Mouse (Mus musculus): ENCODE results near the gene Cops3. TPM values are rescaled to one million over a fixed set of nuclear protein-coding genes. Genes with fewer than 3 reads are reported as not detected.
A peak's percentile ranks its signal among the peaks of the same experiment; 100 is the strongest.
"Not testable (repeated sequence)": the region's sequence is repeated elsewhere in the genome, so short reads cannot be mapped to it uniquely, and the experiment has no call there.

Gene Cops3
- polyA plus RNA-seq, 1 experiment from 2014 or later: 168 TPM

DNA sequence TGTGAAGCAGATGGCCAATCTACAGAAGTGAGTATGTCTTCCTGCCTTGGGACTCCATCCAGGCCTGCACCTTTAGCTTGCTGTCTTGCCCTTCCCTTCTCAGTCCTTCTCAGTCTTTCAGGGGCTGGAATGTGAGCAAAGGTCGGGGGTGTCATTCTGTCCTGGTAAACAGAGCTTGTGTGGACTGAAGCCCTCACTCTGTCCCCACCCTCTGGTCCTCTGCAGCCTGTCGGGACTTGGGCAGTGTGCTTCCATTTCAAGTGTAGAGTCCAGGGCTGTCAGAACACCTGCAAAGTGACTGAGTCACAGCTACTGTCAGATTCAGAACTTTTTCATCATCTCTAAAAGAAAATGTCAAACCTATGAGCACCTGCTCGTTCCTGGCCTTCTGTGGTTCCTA is 13.2 kb upstream of the Cops3 start:
- no peak for ATAC-seq (replicated peaks; ENCODE audit: insufficient number of reproducible peaks, low FRiP score, low TSS enrichment)
- H3K9ac ChIP-seq (ENCODE audit: low read depth, low read length): no peak overlapping the region
- no peaks in the 10 kb centered on the region for H3K36me3 ChIP-seq (ENCODE audit: control insufficient read depth, insufficient read depth, low read length)
- H3K4me2 ChIP-seq: no peak overlapping the region
- H3K27ac ChIP-seq (ENCODE audit: low read depth, low read length): no peak overlapping the region
- H3K4me3 ChIP-seq (ENCODE audit: low read depth, low read length): no peak overlapping the region
- H3K4me1 ChIP-seq (ENCODE audit: control insufficient read depth, insufficient read depth, low read length): peaks cover 6% of the 10 kb centered on the region; the same call in 1 of the 2 replicates
- WGBS (ENCODE audit: insufficient replicate concordance): 62% methylated on average over 3 of the region's 3 CpGs
- H3K9me3 ChIP-seq (replicated peaks; ENCODE audit: control insufficient read depth, low read length): no peaks in the 10 kb centered on the region
- H3K27me3 ChIP-seq (ENCODE audit: control insufficient read depth, insufficient read depth, low read length): no peaks in the 10 kb centered on the region

DNA sequence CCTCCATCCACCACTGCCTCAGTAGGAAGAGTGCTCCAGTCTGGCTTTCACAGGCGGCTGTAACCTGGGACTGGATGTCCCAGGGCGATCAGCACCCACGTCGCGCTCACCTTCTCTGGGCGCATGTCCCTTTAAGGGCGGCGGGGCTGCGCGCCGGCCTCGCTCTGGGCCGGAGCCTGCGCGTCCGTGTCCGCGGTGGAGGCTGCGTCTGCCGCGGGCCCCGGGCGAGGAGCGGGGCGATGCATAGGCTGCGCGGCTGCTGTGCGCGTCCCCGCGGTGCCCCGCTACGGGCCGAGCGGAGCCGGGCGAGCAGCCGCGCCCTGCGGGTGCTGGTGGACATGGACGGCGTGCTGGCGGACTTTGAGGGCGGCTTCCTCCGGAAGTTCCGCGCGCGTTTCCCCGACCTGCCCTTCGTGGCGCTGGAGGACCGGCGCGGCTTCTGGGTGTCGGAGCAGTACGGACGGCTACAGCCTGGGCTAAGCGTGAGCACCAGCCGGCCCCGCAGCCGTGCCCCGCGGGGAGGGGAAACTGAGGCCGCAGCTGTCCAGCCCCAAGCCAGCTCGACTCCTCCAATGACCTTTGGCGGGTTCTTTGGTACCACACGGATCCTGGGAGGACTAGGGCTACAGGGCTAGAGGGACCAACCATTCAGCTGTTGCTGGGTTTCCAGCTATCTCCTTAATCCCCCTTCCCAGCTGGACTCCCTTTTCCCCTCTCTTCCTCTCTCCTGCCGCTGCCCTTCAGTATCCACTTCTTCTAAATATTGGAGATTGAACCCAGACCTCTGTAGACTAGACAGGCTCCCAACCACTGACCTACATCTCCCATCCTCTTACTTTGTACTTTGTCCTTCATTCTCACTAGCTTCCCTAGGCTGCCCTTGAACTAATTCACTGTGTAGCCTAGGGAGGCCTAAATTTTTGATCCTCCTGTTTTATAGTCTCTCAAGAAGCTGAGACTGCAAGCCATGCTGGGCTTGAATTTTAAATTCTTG is 8.6 kb upstream of the Cops3 start:
- Histone ChIP-seq H3K4me1 (ENCODE audit: control insufficient read depth, insufficient read depth, low read length) (peaks cover 6% of the 10 kb centered on the region; the same call in 1 of the 2 replicates), H3K9ac (ENCODE audit: low read depth, low read length) (peak overlapping the region; percentile 93), H3K4me2 (peak overlapping the region; percentile 82), H3K36me3 (ENCODE audit: control insufficient read depth, insufficient read depth, low read length) (no peaks in the 10 kb centered on the region), H3K4me3 (ENCODE audit: low read depth, low read length) (peak overlapping the region; percentile 83), H3K27ac (ENCODE audit: low read depth, low read length) (peak overlapping the region; percentile 91), H3K9me3 (replicated peaks; ENCODE audit: control insufficient read depth, low read length) (no peaks in the 10 kb centered on the region), H3K27me3 (ENCODE audit: control insufficient read depth, insufficient read depth, low read length) (no peaks in the 10 kb centered on the region)
- ATAC-seq (replicated peaks; ENCODE audit: insufficient number of reproducible peaks, low FRiP score, low TSS enrichment): peak; percentile 78
- WGBS (ENCODE audit: insufficient replicate concordance): 0% methylated on average over 69 of the region's 69 CpGs

DNA sequence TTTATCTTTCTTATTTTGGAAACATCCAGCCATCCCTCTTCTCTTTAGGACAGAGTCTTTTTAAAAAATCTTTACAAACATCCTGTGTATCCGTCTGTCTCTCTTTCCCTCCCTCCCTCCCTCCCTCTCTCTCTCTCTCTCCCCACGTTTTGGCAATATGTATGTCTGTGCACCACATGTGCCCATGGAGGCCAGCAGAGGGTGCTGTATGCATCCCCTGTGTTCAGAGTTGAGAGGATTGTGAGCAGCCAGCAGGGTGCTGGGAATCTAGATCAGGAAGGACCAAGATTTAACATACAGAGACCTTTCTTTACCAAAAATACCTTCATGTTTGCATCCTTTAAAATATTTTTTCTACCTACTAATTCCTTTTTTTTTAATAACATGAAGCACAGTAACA is 7.5 kb upstream of the Cops3 start:
- WGBS (ENCODE audit: insufficient replicate concordance): 19% methylated on average over 2 of the region's 2 CpGs
- no peaks in the 10 kb centered on the region for H3K27me3 ChIP-seq (ENCODE audit: control insufficient read depth, insufficient read depth, low read length)
- H3K4me3 ChIP-seq (ENCODE audit: low read depth, low read length): no peak overlapping the region

DNA sequence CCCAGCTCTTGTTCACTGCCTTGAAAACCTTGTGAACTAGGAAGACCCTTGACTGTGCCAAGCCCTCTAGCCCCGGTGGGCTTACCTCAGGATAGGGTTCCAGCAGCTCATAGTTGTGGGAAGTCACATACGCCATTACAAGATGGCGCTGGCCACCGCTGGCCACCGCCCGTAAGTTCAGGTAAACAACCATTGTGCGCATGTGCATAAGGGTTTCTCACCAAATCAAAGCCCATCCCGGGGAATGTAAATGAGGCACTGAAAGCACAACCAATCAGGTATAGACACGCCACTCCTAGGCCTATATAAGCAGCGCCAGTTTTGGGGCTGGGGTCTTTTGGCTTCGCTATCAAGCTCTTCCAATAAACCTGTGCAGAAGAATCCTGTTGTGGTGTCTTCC is 6.7 kb upstream of the Cops3 start:
- Histone ChIP-seq H3K4me2 (no peak overlapping the region), H3K9me3 (replicated peaks; ENCODE audit: control insufficient read depth, low read length) (no peaks in the 10 kb centered on the region), H3K4me3 (ENCODE audit: low read depth, low read length) (no peak overlapping the region), H3K36me3 (ENCODE audit: control insufficient read depth, insufficient read depth, low read length) (no peaks in the 10 kb centered on the region), H3K27ac (ENCODE audit: low read depth, low read length) (no peak overlapping the region), H3K27me3 (ENCODE audit: control insufficient read depth, insufficient read depth, low read length) (no peaks in the 10 kb centered on the region), H3K4me1 (ENCODE audit: control insufficient read depth, insufficient read depth, low read length) (peaks cover 6% of the 10 kb centered on the region; the same call in 1 of the 2 replicates), H3K9ac (ENCODE audit: low read depth, low read length) (no peak overlapping the region)
- 91% methylated on average over 11 of the region's 11 CpGs for WGBS (ENCODE audit: insufficient replicate concordance)
- no peak for ATAC-seq (replicated peaks; ENCODE audit: insufficient number of reproducible peaks, low FRiP score, low TSS enrichment)

More for the DNA sequence above, 7.5 kb upstream of the Cops3 start:
- Histone ChIP-seq H3K4me2 (peak overlapping the region; percentile 82), H3K4me1 (ENCODE audit: control insufficient read depth, insufficient read depth, low read length) (peaks cover 6% of the 10 kb centered on the region; the same call in 1 of the 2 replicates), H3K27ac (ENCODE audit: low read depth, low read length) (no peak overlapping the region), H3K9me3 (replicated peaks; ENCODE audit: control insufficient read depth, low read length) (no peaks in the 10 kb centered on the region), H3K36me3 (ENCODE audit: control insufficient read depth, insufficient read depth, low read length) (no peaks in the 10 kb centered on the region), H3K9ac (ENCODE audit: low read depth, low read length) (no peak overlapping the region)
- ATAC-seq (replicated peaks; ENCODE audit: insufficient number of reproducible peaks, low FRiP score, low TSS enrichment): no peak

DNA sequence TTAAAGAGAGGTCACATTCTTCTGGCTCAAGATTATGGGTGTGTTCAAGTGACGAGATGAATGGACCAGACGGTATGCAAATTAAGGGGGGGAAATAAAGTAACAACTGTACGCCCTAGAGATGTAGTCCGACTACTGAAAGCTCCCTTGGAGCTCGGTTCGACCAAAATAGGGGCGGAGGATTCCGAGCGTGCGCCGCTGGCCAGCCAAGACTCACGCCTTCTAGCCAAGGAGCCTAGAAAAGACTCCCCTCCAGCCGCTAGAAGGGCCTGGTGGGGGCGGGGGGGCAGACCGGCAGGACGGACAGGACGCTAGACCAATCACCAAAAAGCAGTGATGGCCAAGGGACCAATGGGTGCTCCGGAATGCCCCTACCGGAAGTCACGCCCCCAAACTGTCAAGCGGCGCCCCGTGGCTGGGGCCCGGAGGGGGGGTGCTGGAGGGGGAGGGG is 605 bp downstream of the Cops3 start, which contains the start of gene Nt5m:
Gene Nt5m, plus strand, starts transcription at position 440 of the 451 bp plus-strand sequence.
- H3K36me3 ChIP-seq (ENCODE audit: control insufficient read depth, insufficient read depth, low read length): peaks cover 5% of the 10 kb centered on the region; the same call in 1 of the 2 replicates
- peak within 1 kb of the TSS; percentile 97 for H3K27ac ChIP-seq (ENCODE audit: low read depth, low read length)
- 0% methylated on average over 24 of the region's 24 CpGs for WGBS (ENCODE audit: insufficient replicate concordance)
- peak; percentile 98 for ATAC-seq (replicated peaks; ENCODE audit: insufficient number of reproducible peaks, low FRiP score, low TSS enrichment)
- H3K9ac ChIP-seq (ENCODE audit: low read depth, low read length): peak within 1 kb of the TSS; percentile 97
- H3K27me3 ChIP-seq (ENCODE audit: control insufficient read depth, insufficient read depth, low read length): no peaks in the 10 kb centered on the region
- peaks cover 15% of the 10 kb centered on the region for H3K4me1 ChIP-seq (ENCODE audit: control insufficient read depth, insufficient read depth, low read length)
- H3K4me3 ChIP-seq (ENCODE audit: low read depth, low read length): peak within 1 kb of the TSS; percentile 88
- H3K9me3 ChIP-seq (replicated peaks; ENCODE audit: control insufficient read depth, low read length): no peaks in the 10 kb centered on the region
- peak within 1 kb of the TSS; percentile 78 for H3K4me2 ChIP-seq

DNA sequence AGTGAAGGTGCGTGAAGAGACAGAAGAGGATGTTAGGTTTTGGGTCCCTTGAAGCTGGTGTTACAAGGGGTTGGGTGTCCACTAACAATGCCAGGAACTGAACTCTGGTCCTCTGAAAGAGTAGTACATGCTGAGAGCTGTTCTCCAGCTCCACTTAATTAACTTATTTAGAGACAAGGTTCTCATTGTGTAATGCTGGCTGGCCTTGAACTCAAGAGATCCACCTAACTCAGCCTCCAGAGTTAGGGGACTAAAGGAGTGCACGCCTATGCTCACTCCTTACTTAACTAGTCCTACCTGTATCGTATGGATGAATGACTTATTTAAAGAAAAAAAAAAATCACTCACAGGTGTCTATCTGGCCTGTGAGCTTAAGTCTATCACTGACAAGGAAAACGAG is 1.2 kb downstream of the Cops3 start:
- 61% methylated on average over 4 of the region's 4 CpGs for WGBS (ENCODE audit: insufficient replicate concordance)
- H3K4me2 ChIP-seq: peak overlapping the region; percentile 78
- H3K9ac ChIP-seq (ENCODE audit: low read depth, low read length): peak overlapping the region; percentile 97
- H3K9me3 ChIP-seq (replicated peaks; ENCODE audit: control insufficient read depth, low read length): no peaks in the 10 kb centered on the region
- no peak overlapping the region for H3K27ac ChIP-seq (ENCODE audit: low read depth, low read length)
- H3K4me3 ChIP-seq (ENCODE audit: low read depth, low read length): peak overlapping the region; percentile 88
- ATAC-seq (replicated peaks; ENCODE audit: insufficient number of reproducible peaks, low FRiP score, low TSS enrichment): no peak
- H3K4me1 ChIP-seq (ENCODE audit: control insufficient read depth, insufficient read depth, low read length): peaks cover 15% of the 10 kb centered on the region
- peaks cover 5% of the 10 kb centered on the region; the same call in 1 of the 2 replicates for H3K36me3 ChIP-seq (ENCODE audit: control insufficient read depth, insufficient read depth, low read length)
- no peaks in the 10 kb centered on the region for H3K27me3 ChIP-seq (ENCODE audit: control insufficient read depth, insufficient read depth, low read length)

DNA sequence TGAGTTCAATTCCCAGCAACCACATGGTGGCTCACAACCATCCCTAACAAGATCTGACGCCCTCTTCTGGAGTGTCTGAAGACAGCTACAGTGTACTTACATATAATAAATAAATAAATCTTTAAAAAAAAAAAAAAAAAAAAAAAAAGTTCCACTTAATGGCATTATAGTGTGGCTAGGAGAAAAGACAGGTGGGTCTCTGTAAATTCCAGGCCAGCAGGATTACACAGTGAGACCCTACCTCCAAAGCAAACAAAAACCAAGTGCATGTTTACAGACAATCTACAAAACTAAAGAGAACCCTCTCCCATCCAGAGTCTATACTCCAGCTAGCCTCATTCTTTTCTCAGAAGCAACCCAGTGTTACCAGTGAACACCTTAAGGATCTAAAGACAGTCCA is 1.8 kb downstream of the Cops3 start:
- ATAC-seq (replicated peaks; ENCODE audit: insufficient number of reproducible peaks, low FRiP score, low TSS enrichment); H3K9me3 ChIP-seq (replicated peaks; ENCODE audit: control insufficient read depth, low read length); H3K36me3 ChIP-seq (ENCODE audit: control insufficient read depth, insufficient read depth, low read length); H3K27ac ChIP-seq (ENCODE audit: low read depth, low read length); H3K27me3 ChIP-seq (ENCODE audit: control insufficient read depth, insufficient read depth, low read length); H3K4me3 ChIP-seq (ENCODE audit: low read depth, low read length); H3K9ac ChIP-seq (ENCODE audit: low read depth, low read length): not testable (repeated sequence)
- H3K4me1 ChIP-seq (ENCODE audit: control insufficient read depth, insufficient read depth, low read length): peaks cover 15% of the 10 kb centered on the region
- no CpG with 5 or more reads among the region's 1 CpGs for WGBS (ENCODE audit: insufficient replicate concordance)
- H3K4me2 ChIP-seq: peak overlapping the region; percentile 78; the same call in 1 of the 2 replicates

DNA sequence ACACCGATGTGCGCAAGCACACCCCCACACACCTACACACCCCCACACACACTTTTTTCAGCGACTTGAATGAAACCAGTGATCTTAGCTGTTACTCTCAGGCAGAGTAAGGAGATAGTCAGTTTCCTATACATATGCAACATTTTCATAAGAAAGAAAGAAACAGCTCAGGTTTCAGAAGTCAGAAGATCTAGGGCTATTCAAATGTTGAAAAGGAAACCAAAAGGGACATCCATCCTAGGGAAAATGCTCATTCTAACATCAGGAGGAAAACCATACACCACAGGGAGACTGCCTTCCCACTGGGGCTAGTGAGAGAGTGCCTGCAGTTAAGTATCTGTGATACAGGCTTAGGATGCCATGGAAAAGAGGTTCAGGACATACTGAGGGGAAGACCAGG is 18.0 kb downstream of the Cops3 start:
- 88% methylated on average over 3 of the region's 3 CpGs for WGBS (ENCODE audit: insufficient replicate concordance)
- Histone ChIP-seq H3K4me1 (ENCODE audit: control insufficient read depth, insufficient read depth, low read length) (no peaks in the 10 kb centered on the region), H3K4me2 (no peak overlapping the region), H3K9ac (ENCODE audit: low read depth, low read length) (no peak overlapping the region), H3K36me3 (ENCODE audit: control insufficient read depth, insufficient read depth, low read length) (peaks cover 56% of the 10 kb centered on the region), H3K9me3 (replicated peaks; ENCODE audit: control insufficient read depth, low read length) (no peaks in the 10 kb centered on the region; the same call in 1 of the 2 replicates), H3K4me3 (ENCODE audit: low read depth, low read length) (no peak overlapping the region), H3K27ac (ENCODE audit: low read depth, low read length) (no peak overlapping the region), H3K27me3 (ENCODE audit: control insufficient read depth, insufficient read depth, low read length) (no peaks in the 10 kb centered on the region)
- no peak for ATAC-seq (replicated peaks; ENCODE audit: insufficient number of reproducible peaks, low FRiP score, low TSS enrichment)
